Mouse (Mus musculus): ENCODE data around the gene Fndc5. TPM values are rescaled to one million over a fixed set of nuclear protein-coding genes. Genes with fewer than 3 reads are reported as not detected.

The Fndc5 gene
- polyA plus RNA-seq, 1 experiment = 7.4 TPM

- DNase-seq (ENCODE audit: low read depth) = peak; percentile 60
- TF ChIP-seq CTCF (IDR thresholded peaks at IDR 0.05; ENCODE audit: borderline replicate concordance, extremely low read depth, insufficient read depth, insufficient read length) (no peak), POLR2A (IDR thresholded peaks at IDR 0.05; ENCODE audit: borderline replicate concordance, extremely low read depth, insufficient read depth, insufficient read length, poor library complexity, severe bottlenecking) (no peak)
These were observed 24.6 kb upstream of the Fndc5 start for GRCm38 (mm10) chr4:129112231-129112630.

- peak; percentile 97 for DNase-seq (ENCODE audit: low read depth)
- TF ChIP-seq CTCF (IDR thresholded peaks at IDR 0.05; ENCODE audit: borderline replicate concordance, extremely low read depth, insufficient read depth, insufficient read length) (peak; percentile 99), POLR2A (IDR thresholded peaks at IDR 0.05; ENCODE audit: borderline replicate concordance, extremely low read depth, insufficient read depth, insufficient read length, poor library complexity, severe bottlenecking) (no peak)
These were observed 23.5 kb upstream of the Fndc5 start for GRCm38 (mm10) chr4:129113083-129113988.

- TF ChIP-seq CTCF (IDR thresholded peaks at IDR 0.05; ENCODE audit: borderline replicate concordance, extremely low read depth, insufficient read depth, insufficient read length) (no peak), POLR2A (IDR thresholded peaks at IDR 0.05; ENCODE audit: borderline replicate concordance, extremely low read depth, insufficient read depth, insufficient read length, poor library complexity, severe bottlenecking) (no peak)
- DNase-seq (ENCODE audit: low read depth) = no peak
These were observed 20.1 kb upstream of the Fndc5 start for GRCm38 (mm10) chr4:129116703-129117102.

DNA sequence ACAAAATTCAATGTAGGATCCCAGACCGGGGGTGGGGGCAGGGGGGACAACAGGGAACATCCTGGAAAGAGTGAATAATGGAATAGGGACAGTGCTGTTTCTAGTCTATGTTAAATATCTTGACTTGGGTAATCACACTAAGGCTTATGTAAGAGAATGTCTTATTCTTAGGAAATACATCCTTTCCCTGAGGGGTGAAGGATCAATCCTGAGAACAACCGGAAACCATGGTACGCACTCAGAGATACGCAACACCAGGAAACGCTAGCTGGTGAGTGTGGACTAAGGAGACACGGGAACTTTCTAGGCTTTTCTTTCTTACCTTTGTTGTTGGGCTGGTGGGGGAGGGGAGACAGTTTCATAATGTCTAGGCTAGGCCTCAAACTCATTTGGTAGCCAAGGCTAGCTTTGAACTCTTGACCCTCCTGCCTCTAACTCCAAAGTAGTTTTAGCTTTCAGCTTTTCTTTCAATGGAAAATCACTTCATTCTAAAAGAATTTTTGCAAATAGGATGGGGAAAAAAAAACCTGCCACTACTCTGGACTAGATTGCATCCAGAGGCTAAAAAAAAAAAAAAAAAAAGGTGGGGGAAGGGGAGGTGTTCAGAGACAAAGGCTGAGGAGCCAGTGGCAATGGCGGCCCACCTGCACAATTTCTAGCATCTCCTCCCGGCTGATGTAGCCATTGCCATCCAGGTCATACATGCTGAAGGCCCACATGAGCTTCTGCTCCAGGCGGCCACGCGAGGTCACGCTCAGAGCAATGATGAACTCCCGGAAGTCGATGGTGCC is 18.9 kb upstream of the Fndc5 start:
- DNase-seq (ENCODE audit: low read depth) = no peak
- TF ChIP-seq POLR2A (IDR thresholded peaks at IDR 0.05; ENCODE audit: borderline replicate concordance, extremely low read depth, insufficient read depth, insufficient read length, poor library complexity, severe bottlenecking) (no peak), CTCF (IDR thresholded peaks at IDR 0.05; ENCODE audit: borderline replicate concordance, extremely low read depth, insufficient read depth, insufficient read length) (no peak)

DNA sequence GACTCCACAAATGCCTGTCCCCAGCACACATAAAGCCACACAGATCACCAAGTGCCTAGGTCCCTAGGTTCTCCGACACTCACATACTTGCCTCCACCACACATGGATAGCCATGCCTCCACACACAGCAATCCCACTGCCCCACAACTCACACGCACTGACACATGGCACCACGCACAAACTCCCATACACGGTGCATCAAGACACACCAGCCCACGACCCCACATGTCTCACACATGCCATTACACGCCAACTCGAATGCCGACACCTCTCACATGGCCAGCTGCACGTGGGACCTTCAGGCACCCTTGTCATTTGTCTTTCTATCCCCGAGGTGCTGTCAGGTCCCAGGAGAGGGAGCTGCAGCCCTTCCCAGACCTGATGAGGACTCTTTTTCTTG is 17.1 kb upstream of the Fndc5 start:
- no peak for DNase-seq (ENCODE audit: low read depth)
- TF ChIP-seq POLR2A (IDR thresholded peaks at IDR 0.05; ENCODE audit: borderline replicate concordance, extremely low read depth, insufficient read depth, insufficient read length, poor library complexity, severe bottlenecking) = no peak
- TF ChIP-seq CTCF (IDR thresholded peaks at IDR 0.05; ENCODE audit: borderline replicate concordance, extremely low read depth, insufficient read depth, insufficient read length) = no peak

DNA sequence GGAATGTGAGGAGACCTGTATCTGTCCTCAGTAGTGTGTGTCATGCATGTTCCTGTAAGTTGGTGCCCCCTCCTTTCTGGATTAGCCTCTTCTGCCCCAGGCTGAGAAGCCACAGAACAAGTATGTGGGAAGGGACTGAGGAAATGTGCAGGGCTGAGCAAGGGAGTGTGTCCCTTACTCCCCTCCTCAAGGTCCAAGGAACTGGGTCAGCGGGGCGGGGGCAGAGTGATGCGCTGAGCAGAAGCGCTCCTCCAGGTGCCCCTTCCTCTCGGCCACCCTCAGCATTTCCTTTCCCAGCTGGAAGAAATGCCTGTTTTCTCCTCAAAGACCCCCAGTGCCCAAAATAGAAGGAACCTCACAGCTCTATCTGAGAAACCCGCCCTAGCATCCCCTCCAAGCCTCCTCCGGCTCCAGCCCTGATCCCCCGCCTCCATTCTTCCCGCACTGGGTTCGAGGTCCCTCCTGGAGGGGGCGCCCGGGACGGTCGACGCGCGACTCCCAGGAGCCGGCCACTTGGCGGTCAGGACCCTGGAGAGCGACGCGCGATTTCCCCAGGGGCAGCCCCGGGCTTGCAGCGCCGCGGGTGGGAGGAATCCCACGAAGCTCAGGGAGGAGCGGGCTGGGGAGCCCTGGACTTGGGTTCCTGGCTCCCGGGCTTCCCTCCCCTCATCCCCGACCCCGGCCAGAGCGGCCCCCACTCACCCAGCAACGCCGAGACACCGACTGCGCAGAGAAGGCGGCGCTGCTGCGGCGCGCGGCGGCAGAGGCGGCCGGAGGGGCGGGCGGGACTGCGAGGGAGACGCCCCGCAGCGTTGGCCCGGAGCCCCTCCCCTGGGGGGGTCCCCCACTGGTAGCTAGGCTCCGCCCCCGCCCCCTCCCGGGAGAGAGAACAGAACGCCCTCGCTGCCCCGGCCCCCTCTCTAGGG is 16.0 kb upstream of the Fndc5 start:
- peak; percentile 64 for DNase-seq (ENCODE audit: low read depth)
- TF ChIP-seq CTCF (IDR thresholded peaks at IDR 0.05; ENCODE audit: borderline replicate concordance, extremely low read depth, insufficient read depth, insufficient read length) (peak; percentile 16; the same call in 1 of the 2 replicates), POLR2A (IDR thresholded peaks at IDR 0.05; ENCODE audit: borderline replicate concordance, extremely low read depth, insufficient read depth, insufficient read length, poor library complexity, severe bottlenecking) (no peak)

DNA sequence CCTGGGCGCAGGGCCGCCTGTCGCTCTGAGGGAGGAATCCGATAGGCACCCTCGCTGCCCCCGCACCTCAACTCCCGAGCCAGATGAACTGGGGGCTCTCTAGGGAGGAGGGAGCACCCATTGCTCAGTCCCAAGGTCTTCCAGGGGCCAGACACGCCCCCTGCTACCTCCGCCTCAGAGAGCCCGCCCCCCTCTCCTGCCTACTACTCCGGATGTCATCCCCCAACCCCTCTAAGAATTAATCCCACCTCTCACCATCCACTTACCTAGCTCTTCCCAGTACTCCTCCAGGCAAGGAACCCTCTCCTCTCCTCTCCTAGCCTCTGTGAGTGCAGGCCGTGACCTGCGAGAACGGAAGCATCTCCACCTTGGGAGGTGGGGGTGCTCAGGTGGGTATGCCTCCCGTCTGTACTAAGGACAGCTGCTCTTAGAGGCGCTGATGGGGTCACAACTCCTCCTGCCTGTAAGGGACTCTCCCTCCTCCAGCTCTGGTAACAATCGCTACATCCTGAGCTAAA is 15.2 kb upstream of the Fndc5 start, which contains the start of gene Hpca:
Hpca (minus strand) TSS at position 468 of the 518 bp plus-strand sequence.
- no peak for DNase-seq (ENCODE audit: low read depth)

GRCm38 (mm10) chr4:129122107-129122506 is 14.7 kb upstream of the Fndc5 start:
- DNase-seq (ENCODE audit: low read depth) = no peak
- TF ChIP-seq POLR2A (IDR thresholded peaks at IDR 0.05; ENCODE audit: borderline replicate concordance, extremely low read depth, insufficient read depth, insufficient read length, poor library complexity, severe bottlenecking) (no peak), CTCF (IDR thresholded peaks at IDR 0.05; ENCODE audit: borderline replicate concordance, extremely low read depth, insufficient read depth, insufficient read length) (no peak)

More for the DNA sequence above, 15.2 kb upstream of the Fndc5 start, which contains the start of gene Hpca:
- TF ChIP-seq CTCF (IDR thresholded peaks at IDR 0.05; ENCODE audit: borderline replicate concordance, extremely low read depth, insufficient read depth, insufficient read length) (no peak), POLR2A (IDR thresholded peaks at IDR 0.05; ENCODE audit: borderline replicate concordance, extremely low read depth, insufficient read depth, insufficient read length, poor library complexity, severe bottlenecking) (no peak)

GRCm38 (mm10) chr4:129122719-129123118 is 14.1 kb upstream of the Fndc5 start:
- DNase-seq (ENCODE audit: low read depth) = peak; percentile 66
- TF ChIP-seq POLR2A (IDR thresholded peaks at IDR 0.05; ENCODE audit: borderline replicate concordance, extremely low read depth, insufficient read depth, insufficient read length, poor library complexity, severe bottlenecking) = no peak
- no peak for TF ChIP-seq CTCF (IDR thresholded peaks at IDR 0.05; ENCODE audit: borderline replicate concordance, extremely low read depth, insufficient read depth, insufficient read length)

DNA sequence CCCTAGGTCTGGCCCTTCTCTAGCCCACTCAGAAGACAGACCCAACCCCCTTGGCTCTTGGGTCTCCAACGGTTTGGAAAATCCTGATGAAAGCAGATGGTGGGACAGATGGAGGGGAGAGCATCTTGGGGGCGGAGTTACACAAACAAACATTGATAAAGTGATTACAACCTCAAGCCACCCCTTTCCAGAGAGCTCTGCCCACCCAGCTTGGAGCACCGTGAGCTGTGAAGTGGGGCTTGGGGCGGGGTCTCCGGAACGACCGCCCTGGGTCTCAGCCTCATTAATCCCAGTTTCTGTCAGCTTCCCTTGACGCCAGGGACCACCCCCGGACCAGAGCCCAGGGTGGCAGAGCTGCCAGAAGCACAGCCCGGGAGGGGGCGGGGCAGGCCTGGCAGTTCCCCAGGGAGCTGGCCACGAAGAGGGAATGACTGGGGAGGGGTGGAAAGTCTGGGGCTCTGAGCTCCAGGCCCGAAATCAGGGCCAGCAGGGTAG is 12.1 kb upstream of the Fndc5 start:
- DNase-seq (ENCODE audit: low read depth) = peak; percentile 88

More for the DNA sequence above, 12.1 kb upstream of the Fndc5 start:
- no peak for TF ChIP-seq POLR2A (IDR thresholded peaks at IDR 0.05; ENCODE audit: borderline replicate concordance, extremely low read depth, insufficient read depth, insufficient read length, poor library complexity, severe bottlenecking)
- no peak for TF ChIP-seq CTCF (IDR thresholded peaks at IDR 0.05; ENCODE audit: borderline replicate concordance, extremely low read depth, insufficient read depth, insufficient read length)
